Mouse (Mus musculus) embryonic fibroblast, embryonic 13.5 days (primary cell): ENCODE results near the gene Sfxn3.

Experiments
- CTCF ChIP-seq: IDR thresholded peaks from 2 replicates; pipeline ENCODE4 v1.5.1; 2011; ENCODE audit warnings: mild to moderate bottlenecking, control low read depth, low read length, moderate library complexity, borderline replicate concordance; ENCODE audit not compliant: insufficient read depth
- POLR2A ChIP-seq: IDR thresholded peaks from 2 replicates; pipeline ENCODE4 v1.6.1; 2011; ENCODE audit warnings: low read depth, mild to moderate bottlenecking, control low read depth, low read length, moderate library complexity

GRCm38 (mm10) chr19:45048644-45049365, 1.5 kb downstream of the Sfxn3 start:
- no peak for TF ChIP-seq CTCF
- TF ChIP-seq POLR2A: peak; percentile 23; the same call in 1 of the 2 replicates
